Mouse (Mus musculus) kidney, postnatal 4 days (tissue): ENCODE measurements around the gene Aktip.

ENCODE experiments used
- DNase-seq, 2 experiments: peaks; one replicate each; pipeline ENCODE4 v3.0.0; 2021; ENCODE audit warnings: mixed read lengths in 2 of 2

Aktip gene

GRCm38 (mm10) chr8:91118131-91118530 lies 81.6 kb downstream of the Aktip start:
- DNase-seq, result no peak

GRCm38 (mm10) chr8:91117537-91117936 lies 82.2 kb downstream of the Aktip start:
- peak in 1 of 2 experiments; percentile 45 for DNase-seq

- DNase-seq, result peak in 1 of 2 experiments; percentile 23
These were observed 84.9 kb downstream of the Aktip start for GRCm38 (mm10) chr8:91114910-91115309.

GRCm38 (mm10) chr8:91114428-91114827 lies 85.3 kb downstream of the Aktip start:
- no peak for DNase-seq

GRCm38 (mm10) chr8:91111868-91112477 lies 87.8 kb downstream of the Aktip start:
- no peak for DNase-seq

- no peak for DNase-seq
These were observed 93.5 kb downstream of the Aktip start for GRCm38 (mm10) chr8:91106271-91106670.

GRCm38 (mm10) chr8:91098106-91098505 lies 101.7 kb downstream of the Aktip start:
- peak in 1 of 2 experiments; percentile 25 for DNase-seq

GRCm38 (mm10) chr8:91094135-91094534 lies 105.6 kb downstream of the Aktip start:
- no peak for DNase-seq

- DNase-seq, result no peak
These were observed 110.2 kb downstream of the Aktip start for GRCm38 (mm10) chr8:91089601-91090000.

- no peak for DNase-seq
These were observed 111.3 kb downstream of the Aktip start for GRCm38 (mm10) chr8:91088452-91088851.

GRCm38 (mm10) chr8:91082428-91082827 lies 117.3 kb downstream of the Aktip start:
- no peak for DNase-seq

GRCm38 (mm10) chr8:91081911-91082310 lies 117.9 kb downstream of the Aktip start:
- DNase-seq, result no peak

GRCm38 (mm10) chr8:91079678-91080077 lies 120.1 kb downstream of the Aktip start:
- no peak for DNase-seq

- DNase-seq, result no peak
These were observed 122.5 kb downstream of the Aktip start for GRCm38 (mm10) chr8:91077077-91077867.

GRCm38 (mm10) chr8:91070275-91070859 lies 129.4 kb downstream of the Aktip start:
- peak; percentile 74 to 83 for DNase-seq

- peak; percentile 96 for DNase-seq
These were observed 129.9 kb downstream of the Aktip start, which contains the start of gene Rbl2 for GRCm38 (mm10) chr8:91069834-91070233. Gene Rbl2 (plus strand): TSS chr8:91070057.

- peak in 1 of 2 experiments; percentile 44 for DNase-seq
These were observed 130.4 kb downstream of the Aktip start for GRCm38 (mm10) chr8:91069407-91069806.

- no peak for DNase-seq
These were observed 134.6 kb downstream of the Aktip start for GRCm38 (mm10) chr8:91065179-91065578.
